Mouse (Mus musculus): ENCODE data around the gene Cdc42se2.
A peak's percentile ranks its signal among the peaks of the same experiment; 100 is the strongest.

The Cdc42se2 gene

DNA sequence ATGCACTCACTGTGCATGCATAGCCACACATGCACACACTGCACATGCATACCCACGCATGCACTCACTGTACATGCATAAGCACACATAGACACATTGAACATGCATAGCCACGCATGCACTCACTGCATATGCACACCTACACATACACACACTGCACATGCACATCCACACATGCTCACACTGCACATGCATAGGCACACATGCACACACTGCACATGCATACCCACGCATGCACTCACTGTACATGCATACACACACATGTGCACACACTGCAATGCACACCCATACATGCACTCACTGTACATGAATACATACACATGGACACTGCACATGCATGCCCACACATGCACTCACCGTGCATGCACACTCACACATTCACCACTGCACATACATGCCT, 4.0 kb upstream of the Cdc42se2 start:
- DNase-seq, result no peak

GRCm38 (mm10) chr11:54786858-54787487, 502 bp downstream of the Cdc42se2 start:
- DNase-seq, result peak; percentile 51

DNA sequence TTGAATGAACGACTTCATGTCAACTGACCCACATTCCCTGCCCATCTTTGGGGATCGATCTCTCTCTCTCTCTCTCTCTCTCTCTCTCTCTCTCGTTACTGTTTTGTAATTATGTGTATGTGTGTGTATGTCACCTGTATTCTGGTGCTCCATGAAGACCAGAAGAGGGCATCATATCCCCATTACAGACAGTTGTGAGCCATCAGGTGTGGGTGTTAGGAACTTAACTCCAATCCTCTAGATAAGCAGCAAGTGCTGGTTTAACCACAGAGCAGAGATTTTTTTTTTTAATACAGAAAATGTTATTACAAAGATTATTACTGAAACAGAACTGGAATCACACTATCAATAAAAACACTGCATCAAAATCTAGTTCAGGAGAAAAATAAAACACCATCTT, 1.9 kb downstream of the Cdc42se2 start:
- no peak for DNase-seq

- DNase-seq, result no peak
These were observed 3.0 kb downstream of the Cdc42se2 start for GRCm38 (mm10) chr11:54784436-54784835.

- no peak for DNase-seq
These were observed 5.2 kb downstream of the Cdc42se2 start for GRCm38 (mm10) chr11:54782253-54782652.

- DNase-seq, result no peak
These were observed 7.5 kb downstream of the Cdc42se2 start for GRCm38 (mm10) chr11:54779946-54780345.

GRCm38 (mm10) chr11:54778131-54778844, 9.2 kb downstream of the Cdc42se2 start:
- no peak for DNase-seq

DNA sequence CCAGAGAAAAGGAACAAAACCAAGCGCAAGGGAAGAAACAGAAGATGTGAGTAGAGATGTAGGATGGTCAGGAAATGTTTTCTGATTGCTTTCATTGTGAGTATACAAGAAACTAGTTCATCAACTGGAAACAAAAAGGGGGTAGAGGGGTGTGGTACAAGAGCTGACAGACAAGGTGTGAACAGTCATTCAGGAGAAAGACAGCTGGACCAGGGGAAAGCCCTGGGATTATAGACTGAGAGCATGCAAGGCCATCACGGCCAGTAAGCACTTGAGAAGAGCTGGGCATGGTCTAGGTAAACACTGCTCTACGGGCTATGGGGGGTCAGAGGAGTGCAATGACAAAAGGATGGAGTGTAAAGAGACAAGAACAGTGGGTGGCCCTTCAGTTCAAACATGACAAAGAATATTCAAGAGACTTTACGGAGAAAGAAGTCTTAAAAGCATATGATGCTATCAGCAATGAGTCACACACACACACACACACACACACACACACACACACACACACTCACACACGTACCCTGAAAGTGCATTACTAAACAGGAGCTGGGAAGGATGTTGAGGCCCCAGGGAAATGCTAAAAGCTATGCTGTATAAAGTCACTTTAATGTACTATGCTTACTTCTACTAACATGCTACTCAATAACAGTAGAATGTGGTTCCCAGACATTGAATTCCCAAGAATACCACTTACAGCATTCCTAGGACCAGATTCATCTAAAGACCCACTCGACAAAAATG, 9.9 kb downstream of the Cdc42se2 start:
- no peak for DNase-seq

GRCm38 (mm10) chr11:54776735-54777333, 10.6 kb downstream of the Cdc42se2 start:
- no peak for DNase-seq

DNA sequence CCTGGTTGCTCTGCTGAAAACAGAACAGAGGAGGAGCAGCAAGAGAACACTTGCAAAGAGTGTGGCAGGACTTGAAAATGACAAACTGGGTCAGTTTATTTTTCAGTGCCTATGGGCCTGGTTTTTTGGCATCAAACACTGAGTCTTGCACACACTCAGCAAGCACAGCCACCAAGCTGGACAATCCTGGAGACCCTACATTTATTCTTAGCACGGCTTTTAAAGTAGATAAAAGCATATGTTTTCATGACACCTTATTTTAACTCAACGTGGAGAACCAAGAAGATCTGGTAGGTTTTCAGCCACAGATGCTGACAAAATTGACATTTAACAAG, 11.1 kb downstream of the Cdc42se2 start:
- no peak for DNase-seq

DNA sequence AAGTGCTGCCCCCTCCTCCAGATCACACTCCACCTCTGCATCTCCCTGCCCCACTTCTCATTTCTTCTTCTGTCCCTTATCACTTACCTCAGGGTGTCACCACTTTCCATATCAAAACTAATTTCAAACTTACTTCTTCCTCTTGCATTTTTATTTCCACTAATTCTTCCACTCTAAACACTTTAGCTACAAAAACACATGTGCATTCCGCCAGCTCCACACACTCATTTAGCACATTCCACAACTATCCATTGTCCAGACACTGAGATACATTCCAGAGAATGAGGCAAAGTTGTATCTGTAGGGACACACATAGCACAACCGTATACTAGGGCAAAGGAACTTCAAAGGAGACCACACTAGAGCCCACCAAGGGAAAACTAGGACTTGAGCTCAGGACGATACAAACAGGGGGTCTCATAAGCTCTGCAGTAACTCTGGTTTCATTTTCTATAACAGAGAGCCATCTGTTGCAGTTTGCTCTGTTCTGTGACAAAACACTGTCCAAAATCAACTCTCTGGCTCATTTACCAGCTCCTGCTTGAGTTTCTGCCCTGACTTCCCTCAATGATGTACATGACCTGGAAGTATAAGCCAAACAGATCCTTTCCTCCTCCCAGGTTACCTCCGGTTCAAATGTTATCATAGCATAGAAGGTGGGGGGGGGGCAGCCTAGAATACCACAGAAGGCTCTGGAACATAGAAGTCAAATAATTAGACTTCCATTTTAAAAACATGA, 11.7 kb downstream of the Cdc42se2 start:
- no peak for DNase-seq

- DNase-seq, result no peak
These were observed 13.0 kb downstream of the Cdc42se2 start for GRCm38 (mm10) chr11:54774282-54775078.

DNA sequence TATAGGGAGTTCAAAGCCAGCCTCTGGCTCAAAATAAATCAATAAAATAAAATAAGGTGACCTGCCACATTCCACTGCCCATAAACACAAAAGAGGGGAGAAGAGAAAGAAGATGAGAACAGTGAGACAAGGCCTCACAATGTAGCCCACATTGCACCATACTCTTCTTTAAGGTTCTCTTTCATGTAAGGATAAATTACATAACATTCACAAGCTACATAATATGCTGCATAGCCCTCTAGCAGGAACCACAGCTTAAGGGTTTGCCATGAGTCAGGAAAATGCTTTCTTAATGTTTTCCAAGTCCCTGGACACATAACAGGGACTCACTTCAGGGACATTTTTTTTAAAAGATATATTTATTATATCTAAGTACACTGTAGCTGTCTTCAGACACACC, 15.9 kb downstream of the Cdc42se2 start:
- no peak for DNase-seq

- DNase-seq, result no peak
These were observed 17.6 kb downstream of the Cdc42se2 start for GRCm38 (mm10) chr11:54769843-54770242.

GRCm38 (mm10) chr11:54768116-54768690, 19.3 kb downstream of the Cdc42se2 start:
- no peak for DNase-seq

DNA sequence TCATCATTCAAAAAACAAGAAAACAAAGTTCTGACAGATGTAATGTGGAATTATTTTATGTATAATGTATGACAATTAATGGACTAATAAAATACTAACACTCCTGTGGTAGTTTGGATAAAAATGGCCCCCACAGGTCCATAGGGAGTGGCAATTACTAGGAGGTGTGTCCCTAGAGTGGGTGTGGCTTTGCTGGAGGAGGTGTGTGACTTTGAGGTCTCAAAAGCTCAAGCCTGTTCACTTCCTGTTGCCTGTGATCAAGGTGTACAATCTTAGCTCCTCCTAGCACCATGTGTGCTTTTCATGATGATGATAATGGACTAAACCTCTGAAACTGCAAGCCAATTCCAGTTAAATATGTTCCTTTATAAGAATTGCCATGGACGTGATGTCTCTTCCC, 22.7 kb downstream of the Cdc42se2 start:
- no peak for DNase-seq

- no peak for DNase-seq
These were observed 23.4 kb downstream of the Cdc42se2 start for GRCm38 (mm10) chr11:54764026-54764425.

DNA sequence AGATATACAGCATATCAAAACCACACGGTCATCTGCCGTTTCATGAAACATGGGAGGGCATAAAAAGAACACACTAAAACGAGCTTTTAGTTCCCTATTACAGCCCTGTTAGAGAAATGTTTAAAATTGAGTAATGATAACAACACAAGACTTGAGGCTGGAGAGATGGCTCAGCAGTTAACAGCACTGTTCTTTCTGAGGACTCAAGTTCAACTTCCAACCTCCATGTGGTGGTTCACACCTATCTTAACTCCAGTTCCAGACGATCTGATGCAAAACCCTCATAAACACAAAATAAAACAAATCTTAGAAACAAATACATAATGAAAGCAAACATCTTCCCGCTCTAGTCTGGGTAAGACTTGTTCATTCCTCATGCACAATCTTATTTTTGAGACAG, 24.7 kb downstream of the Cdc42se2 start:
- no peak for DNase-seq

DNA sequence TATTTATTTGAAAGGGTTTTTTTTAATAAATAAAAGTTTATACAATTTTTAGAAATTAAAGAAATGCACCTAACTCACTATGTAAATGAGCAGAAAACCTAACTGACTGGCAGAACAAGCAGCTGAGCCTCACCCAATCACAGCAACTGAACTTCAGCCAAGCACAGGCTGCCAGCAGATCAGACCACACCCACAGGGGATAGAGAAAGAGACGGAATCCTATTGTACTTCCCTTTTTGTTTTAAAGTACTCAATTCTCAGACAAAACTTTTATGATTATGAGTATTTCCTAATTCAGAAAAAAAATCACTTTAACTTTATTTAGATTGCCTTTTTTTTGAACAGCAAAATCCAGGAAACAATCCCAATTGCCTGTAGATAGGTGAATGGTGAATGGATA, 29.5 kb downstream of the Cdc42se2 start:
- no peak for DNase-seq

DNA sequence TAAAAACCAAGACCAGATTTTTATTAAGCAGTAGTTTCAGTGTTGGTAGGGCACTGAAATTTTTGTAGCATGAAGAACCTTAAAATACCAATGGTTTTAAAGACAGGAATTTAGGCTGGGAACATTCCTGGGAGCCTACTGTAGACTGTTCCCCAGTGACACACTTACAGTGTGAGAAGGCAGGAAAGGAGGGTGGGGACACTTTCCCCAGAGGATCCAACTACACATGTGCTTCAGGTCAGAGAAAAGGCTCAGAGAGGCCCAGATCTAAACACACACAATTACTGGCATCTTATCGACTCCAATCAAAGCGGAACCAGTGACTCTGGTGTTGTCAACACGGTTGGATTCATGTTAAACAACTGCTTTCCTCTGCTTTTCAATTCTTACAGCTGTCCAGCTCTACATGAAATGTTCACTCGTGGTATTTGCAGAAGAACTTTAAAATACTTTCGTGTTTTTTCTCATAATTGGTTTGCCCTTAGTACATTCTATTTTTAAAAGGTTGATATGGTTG, 32.3 kb downstream of the Cdc42se2 start:
- no peak for DNase-seq

GRCm38 (mm10) chr11:54754301-54755147, 33.0 kb downstream of the Cdc42se2 start:
- DNase-seq, result no peak

Data from kidney, adult 11 months (tissue).